Comparison of ENCODE assay signal across 9 mouse cellular contexts in the genomic region with DNA sequence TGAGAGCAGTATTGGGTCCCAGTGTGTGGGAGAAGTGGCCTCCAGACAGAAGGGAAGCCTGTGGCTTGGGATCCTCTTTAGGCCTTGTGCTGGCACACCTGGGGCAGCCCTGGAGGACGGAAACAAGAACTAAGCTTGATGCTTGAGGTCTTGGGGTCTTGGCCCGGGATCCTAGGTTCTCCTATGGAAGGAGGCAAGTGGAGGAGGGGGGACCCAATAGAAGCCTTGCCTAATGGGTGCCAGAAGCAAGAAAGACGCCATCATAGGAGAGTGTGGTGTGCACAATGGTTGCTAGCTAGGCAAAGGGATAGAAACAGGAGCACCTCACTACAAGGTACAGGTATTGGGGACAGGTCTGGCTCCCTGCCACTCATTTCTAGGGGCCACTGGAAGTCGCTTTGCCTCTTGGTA. TPM values are rescaled to one million over a fixed set of nuclear protein-coding genes. Genes with fewer than 3 reads are reported as not detected.
DNase-seq lines count a peak whose midpoint lies in the region; ATAC-seq lines count a peak whose summit lies in the region.
"Had no signal": no experiment of that assay in that cellular context is flagged by ENCODE, and none has a peak within 500 bp of the region (broad histone marks: within the 10 kb centered on the region; RNA-seq: fewer than 3 reads in every experiment).

No protein-coding gene starts in this region.

- peak overlapping the region; percentile 99 for H3K27ac ChIP-seq in embryonic facial prominence, embryonic 10.5 days (replicated peaks)
- peak overlapping the region; percentile 100 for H3K27ac ChIP-seq in hindbrain, embryonic 12.5 days
- H3K27ac ChIP-seq in neural tube, embryonic 14.5 days (ENCODE audit: low read depth, low read length): peak overlapping the region; percentile 95
- H3K27ac ChIP-seq: kidney, postnatal 0 days had no signal

- 31% methylated on average over 4 of the region's 4 CpGs for WGBS in embryonic facial prominence, embryonic 10.5 days
- WGBS in hindbrain, embryonic 12.5 days: 31% methylated on average over 4 of the region's 4 CpGs
- WGBS in neural tube, embryonic 14.5 days: 18% methylated on average over 4 of the region's 4 CpGs

- DNase-seq in right cerebral cortex, postnatal 10 days (ENCODE audit: low spot score in 2 of 2): peak; percentile 31 to 54
- no peak for DNase-seq in right cerebral cortex, adult 18-20 months
- peak; percentile 44 for DNase-seq in embryonic facial prominence, embryonic 10.5 days (ENCODE audit: low spot score)
- no peak for DNase-seq in layer of hippocampus, adult 11-12 months (ENCODE audit: low spot score)
- no peak for DNase-seq in spleen, adult 12 weeks (ENCODE audit: low spot score)
- DNase-seq in urinary bladder, postnatal 4 days (ENCODE audit: low spot score in 2 of 2): no peak

- ATAC-seq in hindbrain, embryonic 12.5 days (ENCODE audit: low FRiP score): peak; percentile 9; the same call in 1 of the 2 replicates
- ATAC-seq in neural tube, embryonic 14.5 days (ENCODE audit: low read depth): no peak

- peak overlapping the region; percentile 100 for H3K9ac ChIP-seq in hindbrain, embryonic 12.5 days
- no peak overlapping the region for H3K9ac ChIP-seq in neural tube, embryonic 14.5 days (replicated peaks; ENCODE audit: low read depth, low read length)

- peaks cover 19% of the 10 kb centered on the region for H3K36me3 ChIP-seq in embryonic facial prominence, embryonic 10.5 days (replicated peaks)
- peaks cover 15% of the 10 kb centered on the region for H3K36me3 ChIP-seq in hindbrain, embryonic 12.5 days
- peaks cover 4% of the 10 kb centered on the region for H3K36me3 ChIP-seq in neural tube, embryonic 14.5 days (ENCODE audit: control insufficient read depth, insufficient read depth, low read length)

- peak overlapping the region; percentile 89 for H3K4me2 ChIP-seq in hindbrain, embryonic 12.5 days (replicated peaks)
- no peak overlapping the region for H3K4me2 ChIP-seq in neural tube, embryonic 14.5 days (ENCODE audit: low read depth, low read length)

- H3K4me3 ChIP-seq in embryonic facial prominence, embryonic 10.5 days: peak overlapping the region; percentile 92
- 0 out of 2 replicates have a peak overlapping the region, but pooled peaks have one; percentile 95 for H3K4me3 ChIP-seq in hindbrain, embryonic 12.5 days
- H3K4me3 ChIP-seq in neural tube, embryonic 14.5 days (ENCODE audit: low read depth, low read length): no peak overlapping the region

- H3K4me1 ChIP-seq in embryonic facial prominence, embryonic 10.5 days: peaks cover 67% of the 10 kb centered on the region
- peaks cover 58% of the 10 kb centered on the region for H3K4me1 ChIP-seq in hindbrain, embryonic 12.5 days
- peaks cover 47% of the 10 kb centered on the region for H3K4me1 ChIP-seq in neural tube, embryonic 14.5 days (ENCODE audit: control insufficient read depth, insufficient read depth, low read length)

- H3K9me3 ChIP-seq in embryonic facial prominence, embryonic 10.5 days: 0 out of 2 replicates have a peak, but pooled peaks cover 4% of the 10 kb centered on the region
- no peaks in the 10 kb centered on the region for H3K9me3 ChIP-seq in hindbrain, embryonic 12.5 days (replicated peaks)
- no peaks in the 10 kb centered on the region for H3K9me3 ChIP-seq in neural tube, embryonic 14.5 days (ENCODE audit: control insufficient read depth, low read length)

- H3K27me3 ChIP-seq in embryonic facial prominence, embryonic 10.5 days (replicated peaks; ENCODE audit: low read depth, poor library complexity, severe bottlenecking): no peaks in the 10 kb centered on the region
- no peaks in the 10 kb centered on the region for H3K27me3 ChIP-seq in hindbrain, embryonic 12.5 days
- no peaks in the 10 kb centered on the region for H3K27me3 ChIP-seq in neural tube, embryonic 14.5 days (ENCODE audit: control insufficient read depth, insufficient read depth, low read length)

RNA-seq across cellular contexts. Expression of gene Rcor2, which starts 0.7 kb away (rescaled TPM):
- 51.0 and 58.6 TPM in 2 replicates for polyA plus RNA-seq in embryonic facial prominence, embryonic 10.5 days (2016; fragmentation: Nextera tagmentation; extraction: Ambion mirVana)
- polyA plus RNA-seq in hindbrain, embryonic 12.5 days (2016; fragmentation: Nextera tagmentation; extraction: Ambion mirVana): 62.5 and 66.6 TPM in 2 replicates
- polyA plus RNA-seq in neural tube, embryonic 14.5 days (2014; fragmentation: Nextera tagmentation; extraction: Ambion mirVana): 8.4 and 10.8 TPM in 2 replicates

RNA-seq across cellular contexts. Expression of gene Naa40, which starts 25.4 kb away (rescaled TPM):
- 93.2 and 94.4 TPM in 2 replicates for polyA plus RNA-seq in embryonic facial prominence, embryonic 10.5 days (2016; fragmentation: Nextera tagmentation; extraction: Ambion mirVana)
- 75.9 and 77.6 TPM in 2 replicates for polyA plus RNA-seq in hindbrain, embryonic 12.5 days (2016; fragmentation: Nextera tagmentation; extraction: Ambion mirVana)
- 68.7 and 71.3 TPM in 2 replicates for polyA plus RNA-seq in neural tube, embryonic 14.5 days (2014; fragmentation: Nextera tagmentation; extraction: Ambion mirVana)

RNA-seq across cellular contexts. Expression of gene Cox8a, which starts 49.0 kb away (rescaled TPM):
- polyA plus RNA-seq in embryonic facial prominence, embryonic 10.5 days (2016; fragmentation: Nextera tagmentation; extraction: Ambion mirVana): 867 and 877 TPM in 2 replicates
- polyA plus RNA-seq in hindbrain, embryonic 12.5 days (2016; fragmentation: Nextera tagmentation; extraction: Ambion mirVana): 715 and 817 TPM in 2 replicates
- polyA plus RNA-seq in neural tube, embryonic 14.5 days (2014; fragmentation: Nextera tagmentation; extraction: Ambion mirVana): 1,130 and 1,330 TPM in 2 replicates

Comparison
In these comparisons a context has a peak if more than half of its experiments do, and no peak if none do; other contexts are left out.
1. DNase-seq: peak in right cerebral cortex, postnatal 10 days (2 of 2) and embryonic facial prominence, embryonic 10.5 days (single experiment); none in right cerebral cortex, adult 18-20 months (single experiment), layer of hippocampus, adult 11-12 months (single experiment), spleen, adult 12 weeks (single experiment) and urinary bladder, postnatal 4 days (0 of 2).
2. Peak in every context shown above with its lines, with median percentiles within 50 percentile points of each other: H3K27ac ChIP-seq.